Mouse (Mus musculus): ENCODE data around the gene Zfp14. TPM values are rescaled to one million over a fixed set of nuclear protein-coding genes. Genes with fewer than 3 reads are reported as not detected.
A peak's percentile ranks its signal among the peaks of the same experiment; 100 is the strongest.

Zfp14 gene
- polyA plus RNA-seq, 1 experiment from 2014 or later: 6.2 TPM

DNA sequence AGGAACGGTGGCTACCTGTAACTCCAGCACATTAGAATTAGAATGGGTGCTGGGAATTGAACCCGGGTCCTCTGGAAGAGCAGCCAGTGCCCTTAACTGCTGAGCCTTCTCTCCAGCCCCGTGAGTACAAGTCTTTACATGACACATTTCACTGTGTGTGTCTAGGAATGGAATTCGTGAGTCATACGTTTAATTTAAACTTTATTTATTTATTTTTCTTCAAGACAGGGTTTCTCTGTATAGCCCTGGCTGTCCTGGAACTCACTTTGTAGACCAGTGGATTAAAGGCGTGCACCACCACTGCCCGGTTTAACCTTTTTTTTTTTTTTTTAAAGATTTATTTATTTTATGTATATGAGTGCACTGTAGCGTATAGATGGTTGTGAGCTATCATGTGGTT is 56.0 kb downstream of the Zfp14 start:
- no peak overlapping the region for H3K4me2 ChIP-seq
- DNase-seq (ENCODE audit: low spot score, missing footprints) (peak; percentile 28), ATAC-seq (ENCODE audit: low FRiP score) (no peak)
- no peaks in the 10 kb centered on the region for H3K9me3 ChIP-seq (ENCODE audit: control insufficient read depth, low read length)
- no peak overlapping the region for H3K9ac ChIP-seq (ENCODE audit: low read length)
- peaks cover 38% of the 10 kb centered on the region for H3K36me3 ChIP-seq (ENCODE audit: control insufficient read depth, insufficient read depth, low read length)
- WGBS: 93% methylated on average over 8 of the region's 8 CpGs
- no peaks in the 10 kb centered on the region for H3K4me1 ChIP-seq (ENCODE audit: control insufficient read depth, insufficient read depth, low read length)
- no peaks in the 10 kb centered on the region for H3K27me3 ChIP-seq (ENCODE audit: control insufficient read depth, insufficient read depth, low read length)
- no peak overlapping the region for H3K27ac ChIP-seq (ENCODE audit: low read depth, low read length)
- no peak overlapping the region for H3K4me3 ChIP-seq (ENCODE audit: low read depth, low read length)

- no peaks in the 10 kb centered on the region for H3K9me3 ChIP-seq (ENCODE audit: control insufficient read depth, low read length)
- no peak overlapping the region for H3K4me2 ChIP-seq
- peaks cover 35% of the 10 kb centered on the region for H3K36me3 ChIP-seq (ENCODE audit: control insufficient read depth, insufficient read depth, low read length)
- H3K4me1 ChIP-seq (ENCODE audit: control insufficient read depth, insufficient read depth, low read length): no peaks in the 10 kb centered on the region
- ATAC-seq (ENCODE audit: low FRiP score) (no peak), DNase-seq (ENCODE audit: low spot score, missing footprints) (no peak)
- no peak overlapping the region for H3K27ac ChIP-seq (ENCODE audit: low read depth, low read length)
- 93% methylated on average over 9 of the region's 9 CpGs for WGBS
- H3K9ac ChIP-seq (ENCODE audit: low read length): no peak overlapping the region
- no peak overlapping the region for H3K4me3 ChIP-seq (ENCODE audit: low read depth, low read length)
- no peaks in the 10 kb centered on the region for H3K27me3 ChIP-seq (ENCODE audit: control insufficient read depth, insufficient read depth, low read length)
Measured at GRCm38 (mm10) chr7:29993340-29993739, 57.8 kb downstream of the Zfp14 start.

GRCm38 (mm10) chr7:29992698-29993097 is 58.5 kb downstream of the Zfp14 start:
- Histone ChIP-seq H3K4me2 (no peak overlapping the region), H3K4me1 (ENCODE audit: control insufficient read depth, insufficient read depth, low read length) (no peaks in the 10 kb centered on the region), H3K27me3 (ENCODE audit: control insufficient read depth, insufficient read depth, low read length) (no peaks in the 10 kb centered on the region), H3K4me3 (ENCODE audit: low read depth, low read length) (no peak overlapping the region), H3K9me3 (ENCODE audit: control insufficient read depth, low read length) (no peaks in the 10 kb centered on the region), H3K9ac (ENCODE audit: low read length) (no peak overlapping the region), H3K36me3 (ENCODE audit: control insufficient read depth, insufficient read depth, low read length) (peaks cover 33% of the 10 kb centered on the region), H3K27ac (ENCODE audit: low read depth, low read length) (no peak overlapping the region)
- no peak for ATAC-seq (ENCODE audit: low FRiP score)
- DNase-seq (ENCODE audit: low spot score, missing footprints): no peak
- 99% methylated on average over 8 of the region's 8 CpGs for WGBS

DNA sequence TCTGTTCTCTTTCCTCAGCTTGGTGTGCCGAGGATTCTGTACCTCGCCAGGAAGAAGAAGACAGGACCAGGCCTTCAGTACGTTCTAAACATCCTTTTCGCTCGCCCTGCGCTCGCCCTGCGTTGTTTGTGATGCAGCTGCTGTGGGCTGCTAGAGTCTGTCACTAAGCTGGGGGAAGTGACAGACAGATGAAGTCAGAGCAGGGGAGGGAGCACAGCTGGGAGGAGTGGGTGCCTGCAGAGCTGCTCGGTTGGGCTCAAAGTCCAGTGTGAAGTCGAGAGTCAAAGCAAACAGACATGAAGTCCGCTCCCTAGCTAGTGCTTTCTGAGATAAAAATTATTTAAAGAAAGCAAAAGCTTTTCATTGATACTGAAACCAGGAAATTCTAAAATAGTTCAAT is 62.1 kb downstream of the Zfp14 start:
- no peak overlapping the region for H3K4me3 ChIP-seq (ENCODE audit: low read depth, low read length)
- 90% methylated on average over 10 of the region's 11 CpGs for WGBS
- no peak for DNase-seq (ENCODE audit: low spot score, missing footprints)

DNA sequence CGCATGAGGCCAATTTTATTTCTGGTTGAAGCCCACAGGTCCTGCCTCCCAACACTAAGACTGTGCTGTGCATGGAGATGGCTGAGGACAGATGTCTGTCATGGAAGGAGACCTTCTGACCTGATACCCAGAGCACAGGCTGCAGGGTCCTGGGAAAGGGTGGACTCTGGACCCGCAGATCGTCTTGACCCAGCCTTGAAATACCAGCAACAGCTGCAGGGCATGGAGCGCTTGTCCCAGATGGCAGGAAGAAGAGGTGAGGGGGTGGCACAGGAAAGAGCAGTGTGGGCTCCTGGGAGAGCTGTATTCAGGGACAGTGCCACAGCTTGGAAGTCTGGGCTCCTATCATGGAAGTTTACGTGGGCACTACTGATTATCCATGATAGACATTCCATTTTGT is 63.6 kb downstream of the Zfp14 start:
- Histone ChIP-seq H3K9me3 (ENCODE audit: control insufficient read depth, low read length) (no peaks in the 10 kb centered on the region), H3K27me3 (ENCODE audit: control insufficient read depth, insufficient read depth, low read length) (no peaks in the 10 kb centered on the region), H3K27ac (ENCODE audit: low read depth, low read length) (no peak overlapping the region), H3K4me3 (ENCODE audit: low read depth, low read length) (no peak overlapping the region), H3K9ac (ENCODE audit: low read length) (no peak overlapping the region), H3K36me3 (ENCODE audit: control insufficient read depth, insufficient read depth, low read length) (peaks cover 18% of the 10 kb centered on the region; the same call in 1 of the 2 replicates), H3K4me2 (no peak overlapping the region), H3K4me1 (ENCODE audit: control insufficient read depth, insufficient read depth, low read length) (peaks cover 13% of the 10 kb centered on the region)
- DNase-seq (ENCODE audit: low spot score, missing footprints) (no peak), ATAC-seq (ENCODE audit: low FRiP score) (no peak)
- WGBS: 96% methylated on average over 5 of the region's 5 CpGs

More for the DNA sequence above, 62.1 kb downstream of the Zfp14 start:
- H3K4me1 ChIP-seq (ENCODE audit: control insufficient read depth, insufficient read depth, low read length): peaks cover 6% of the 10 kb centered on the region; the same call in 1 of the 2 replicates
- H3K27me3 ChIP-seq (ENCODE audit: control insufficient read depth, insufficient read depth, low read length): no peaks in the 10 kb centered on the region
- H3K4me2 ChIP-seq: no peak overlapping the region
- H3K36me3 ChIP-seq (ENCODE audit: control insufficient read depth, insufficient read depth, low read length): peaks cover 24% of the 10 kb centered on the region
- no peak overlapping the region for H3K9ac ChIP-seq (ENCODE audit: low read length)
- no peak for ATAC-seq (ENCODE audit: low FRiP score)
- H3K27ac ChIP-seq (ENCODE audit: low read depth, low read length): no peak overlapping the region
- no peaks in the 10 kb centered on the region for H3K9me3 ChIP-seq (ENCODE audit: control insufficient read depth, low read length)

Small RNA genes within 50 kb of the gene (microRNA-seq; reads per million reads assigned to microRNA genes)
- gene Gm23368: not detected

Other genes with a start within 250 kb of the Zfp14 start
- 20.6 and 25.3 TPM in 2 replicates for gene Zfp790, start 235.3 kb downstream of the Zfp14 start, polyA plus RNA-seq (2014; fragmentation: Nextera tagmentation; extraction: Ambion mirVana)
- gene Zfp940, start 197.7 kb downstream of the Zfp14 start, polyA plus RNA-seq (2014; fragmentation: Nextera tagmentation; extraction: Ambion mirVana): 12.5 and 12.6 TPM in 2 replicates
- 10.3 and 12.1 TPM in 2 replicates for gene Zfp420, start 191.4 kb downstream of the Zfp14 start, polyA plus RNA-seq (2014; fragmentation: Nextera tagmentation; extraction: Ambion mirVana)
- gene Zfp27, start 144.8 kb downstream of the Zfp14 start, polyA plus RNA-seq (2014; fragmentation: Nextera tagmentation; extraction: Ambion mirVana): 14.7 and 15.3 TPM in 2 replicates
- gene Zfp383, start 143.2 kb downstream of the Zfp14 start, polyA plus RNA-seq (2014; fragmentation: Nextera tagmentation; extraction: Ambion mirVana): 8.6 and 10.8 TPM in 2 replicates
- 10.6 and 12.6 TPM in 2 replicates for gene Zfp74, start 97.3 kb downstream of the Zfp14 start, polyA plus RNA-seq (2014; fragmentation: Nextera tagmentation; extraction: Ambion mirVana)
- gene Zfp568, start 67.4 kb downstream of the Zfp14 start, polyA plus RNA-seq (2014; fragmentation: Nextera tagmentation; extraction: Ambion mirVana): 11.7 and 13.0 TPM in 2 replicates
- 7.4 and 8.8 TPM in 2 replicates for gene Zfp82, start 21.5 kb upstream of the Zfp14 start, polyA plus RNA-seq (2014; fragmentation: Nextera tagmentation; extraction: Ambion mirVana)
- 1.2 and 2.4 TPM in 2 replicates for gene Gm26920, start 39.0 kb upstream of the Zfp14 start, polyA plus RNA-seq (2014; fragmentation: Nextera tagmentation; extraction: Ambion mirVana)
- gene Zfp566, start 39.1 kb upstream of the Zfp14 start, polyA plus RNA-seq (2014; fragmentation: Nextera tagmentation; extraction: Ambion mirVana): 14.8 and 15.7 TPM in 2 replicates
- 138 and 139 TPM in 2 replicates for gene Zfp260, start 43.4 kb upstream of the Zfp14 start, polyA plus RNA-seq (2014; fragmentation: Nextera tagmentation; extraction: Ambion mirVana)
- gene Zfp382, start 70.6 kb upstream of the Zfp14 start, polyA plus RNA-seq (2014; fragmentation: Nextera tagmentation; extraction: Ambion mirVana): 4.4 and 5.8 TPM in 2 replicates
- 16.6 and 18.1 TPM in 2 replicates for gene Zfp146, start 118.4 kb upstream of the Zfp14 start, polyA plus RNA-seq (2014; fragmentation: Nextera tagmentation; extraction: Ambion mirVana)
- 3.5 and 4.1 TPM in 2 replicates for gene Cox7a1, start 132.8 kb upstream of the Zfp14 start, polyA plus RNA-seq (2014; fragmentation: Nextera tagmentation; extraction: Ambion mirVana)
- 39.0 and 43.9 TPM in 2 replicates for gene Capns1, start 147.4 kb upstream of the Zfp14 start, polyA plus RNA-seq (2014; fragmentation: Nextera tagmentation; extraction: Ambion mirVana)
- 149 and 163 TPM in 2 replicates for gene Polr2i, start 180.6 kb upstream of the Zfp14 start, polyA plus RNA-seq (2014; fragmentation: Nextera tagmentation; extraction: Ambion mirVana)
- 255 and 260 TPM in 2 replicates for gene Tbcb, start 180.9 kb upstream of the Zfp14 start, polyA plus RNA-seq (2014; fragmentation: Nextera tagmentation; extraction: Ambion mirVana)
- gene Ovol3, start 184.3 kb upstream of the Zfp14 start, polyA plus RNA-seq (2014; fragmentation: Nextera tagmentation; extraction: Ambion mirVana): not detected in 2 replicates
- gene Thap8, start 228.7 kb upstream of the Zfp14 start, polyA plus RNA-seq (2014; fragmentation: Nextera tagmentation; extraction: Ambion mirVana): 0.19 and 0.28 TPM in 2 replicates
- gene Wdr62, start 229.0 kb upstream of the Zfp14 start, polyA plus RNA-seq (2014; fragmentation: Nextera tagmentation; extraction: Ambion mirVana): 11.3 and 11.5 TPM in 2 replicates
- 66.6 and 92.0 TPM in 2 replicates for gene Clip3, start 240.3 kb upstream of the Zfp14 start, polyA plus RNA-seq (2014; fragmentation: Nextera tagmentation; extraction: Ambion mirVana)

All from midbrain, embryonic 11.5 days (tissue).